Mouse (Mus musculus) spleen, postnatal 4 days (tissue): Measurements from ENCODE around the gene Srbd1.

Experiments used
- DNase-seq, 2 experiments: peaks; one replicate each; pipeline ENCODE4 v3.0.0; 2022; ENCODE audit warnings: low spot score in 2 of 2

Gene Srbd1

GRCm38 (mm10) chr17:86144537-86145078, 367 bp downstream of the Srbd1 start:
- DNase-seq: peak; percentile 32 to 69

DNA sequence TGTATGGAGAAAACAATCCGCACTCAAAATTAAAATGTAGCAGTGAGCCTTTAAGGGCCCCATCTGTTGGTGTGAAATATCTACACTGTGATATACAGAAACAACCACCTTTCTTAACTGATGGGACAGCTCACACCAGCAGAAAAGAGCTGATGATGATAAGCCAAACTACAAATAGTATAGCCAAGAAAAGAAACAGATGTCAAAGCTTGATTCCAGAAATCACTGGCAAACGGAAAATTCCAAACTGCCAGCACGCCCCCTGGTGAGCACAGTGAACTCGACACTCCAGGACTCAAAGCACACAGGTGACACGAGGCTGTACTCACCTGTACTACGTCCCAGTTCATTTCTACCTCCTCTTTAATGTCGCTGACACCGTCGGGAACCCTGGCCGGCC, 9.1 kb downstream of the Srbd1 start:
- DNase-seq: no peak

DNA sequence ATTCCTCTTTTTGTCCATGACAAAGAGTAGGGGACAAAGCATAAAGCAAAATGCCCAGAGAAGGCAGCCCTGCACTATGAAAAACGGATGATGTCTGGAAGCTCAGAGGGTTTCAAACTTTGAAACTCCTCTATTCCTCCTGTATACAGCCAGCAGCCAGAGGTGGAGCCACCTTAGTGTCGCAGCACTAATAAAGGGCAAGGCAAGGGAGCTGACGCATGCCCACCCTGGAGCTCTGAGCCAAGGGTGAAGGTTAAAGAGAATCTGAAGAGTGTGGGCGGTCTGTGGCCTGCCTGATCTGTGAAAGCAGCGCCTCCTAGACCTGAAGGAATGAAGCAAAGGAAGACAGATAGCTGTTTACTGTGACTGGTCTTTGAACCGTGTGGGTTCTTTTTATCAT, 10.5 kb downstream of the Srbd1 start:
- no peak for DNase-seq

DNA sequence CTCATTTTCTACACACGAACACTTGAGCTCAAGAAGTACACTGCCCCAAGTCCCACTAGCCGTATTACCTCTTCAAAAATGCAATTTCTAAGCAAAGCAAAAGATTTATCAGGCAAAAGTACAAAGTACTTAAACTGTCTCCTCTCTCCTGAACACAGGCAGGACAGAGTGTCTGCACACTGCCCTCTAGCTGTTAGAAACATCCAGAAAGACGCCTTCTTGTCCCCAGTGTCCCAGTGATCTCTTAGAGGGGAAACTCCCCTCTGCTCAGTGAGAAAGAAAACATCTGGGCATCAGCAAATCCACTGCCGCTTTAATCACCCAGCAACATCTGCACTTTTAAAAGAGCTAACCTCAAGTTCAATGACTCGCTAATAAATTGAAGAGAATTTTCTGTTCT, 12.4 kb downstream of the Srbd1 start:
- no peak for DNase-seq

DNA sequence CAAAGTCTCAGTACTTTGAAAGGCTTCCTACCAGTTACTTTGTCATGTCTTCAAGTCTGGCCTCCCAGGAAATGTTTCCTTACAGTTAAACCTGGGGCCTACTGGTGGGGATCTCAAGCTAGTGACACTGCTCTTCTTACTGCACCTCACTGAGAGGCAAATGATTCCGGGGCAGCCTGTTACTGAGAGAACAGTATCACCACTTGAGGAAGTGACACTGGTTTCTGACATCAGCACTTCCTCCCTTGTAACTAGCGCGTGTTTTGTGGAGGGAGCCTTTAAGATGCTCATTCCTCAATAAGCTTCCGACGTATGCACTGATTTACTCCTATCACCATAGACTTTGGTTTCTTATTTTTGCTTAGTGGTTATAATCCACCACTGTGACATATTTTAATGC, 16.8 kb downstream of the Srbd1 start:
- no peak for DNase-seq

DNA sequence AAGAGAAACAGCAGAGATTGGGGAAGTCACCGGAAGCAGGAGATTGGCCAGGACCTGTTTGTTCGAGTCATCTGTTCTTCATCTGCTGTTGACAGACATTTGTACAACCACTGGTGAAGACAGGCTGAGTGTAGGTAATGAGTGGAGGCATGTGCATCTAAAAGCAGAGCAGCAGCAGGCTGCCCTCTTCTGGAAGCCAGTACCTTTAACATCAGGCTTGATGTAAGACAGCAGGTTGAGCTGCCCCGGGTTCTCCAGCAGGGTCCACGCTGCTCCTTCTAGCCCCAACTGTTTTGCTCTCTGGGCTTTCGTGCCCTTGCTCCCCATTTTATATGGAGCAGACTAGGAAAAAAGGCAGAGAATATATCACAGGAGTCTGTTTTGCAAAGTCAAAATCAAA, 19.1 kb downstream of the Srbd1 start:
- DNase-seq: no peak

GRCm38 (mm10) chr17:86123146-86123545, 21.8 kb downstream of the Srbd1 start:
- DNase-seq: no peak

DNA sequence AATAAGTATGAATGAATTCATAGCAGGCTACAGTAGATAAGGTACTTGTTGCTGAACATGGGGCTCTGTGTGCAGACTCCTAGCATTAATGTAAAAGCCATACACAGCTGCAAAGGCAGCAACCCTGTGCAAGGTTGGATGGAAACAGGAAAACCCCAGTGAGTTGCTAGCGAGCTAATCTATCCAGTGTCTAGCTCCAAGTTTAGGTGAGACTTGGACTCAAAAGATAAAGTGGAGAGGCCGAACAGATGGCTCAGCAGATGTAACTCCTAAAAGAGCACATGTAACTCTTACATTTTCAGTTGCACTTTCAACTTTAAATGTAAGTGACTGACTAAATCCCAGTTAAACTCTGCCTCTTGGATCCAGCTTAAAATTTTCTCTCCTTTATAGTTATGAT, 48.1 kb downstream of the Srbd1 start:
- DNase-seq: no peak

GRCm38 (mm10) chr17:86093124-86093523, 51.9 kb downstream of the Srbd1 start:
- no peak for DNase-seq

GRCm38 (mm10) chr17:86091631-86092030, 53.3 kb downstream of the Srbd1 start:
- no peak for DNase-seq

DNA sequence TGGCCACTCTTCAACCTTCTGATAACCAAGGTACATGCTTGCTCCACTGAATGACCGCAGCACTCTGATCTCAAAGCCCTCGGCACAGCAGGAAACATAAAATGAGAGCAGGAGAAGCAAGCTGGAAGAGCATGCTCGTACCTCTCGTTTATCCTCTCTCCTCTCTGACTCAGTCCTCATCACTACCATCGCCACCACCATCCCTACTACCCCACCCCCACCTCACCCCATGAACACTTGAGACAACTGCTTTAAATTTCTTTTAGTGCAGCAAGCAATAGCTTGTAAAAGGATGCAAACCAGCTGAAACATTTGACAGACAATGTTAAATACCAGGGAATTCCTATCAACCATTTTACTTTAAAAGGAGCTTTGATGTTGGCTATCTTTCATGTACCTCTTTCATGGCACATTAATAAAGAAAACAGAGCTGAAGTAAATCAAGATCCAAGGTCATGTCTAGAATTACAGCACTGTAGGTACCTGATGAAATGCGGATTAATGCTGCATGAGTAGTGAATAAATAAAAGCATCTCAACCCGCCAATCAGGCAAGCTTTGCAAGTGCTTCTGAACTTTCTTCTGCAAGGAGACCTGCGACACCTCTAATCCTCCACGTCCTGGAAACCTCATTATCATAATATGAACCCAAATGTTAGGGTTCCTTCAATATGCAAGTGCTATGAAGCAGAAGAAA, 54.9 kb downstream of the Srbd1 start:
- DNase-seq: no peak

DNA sequence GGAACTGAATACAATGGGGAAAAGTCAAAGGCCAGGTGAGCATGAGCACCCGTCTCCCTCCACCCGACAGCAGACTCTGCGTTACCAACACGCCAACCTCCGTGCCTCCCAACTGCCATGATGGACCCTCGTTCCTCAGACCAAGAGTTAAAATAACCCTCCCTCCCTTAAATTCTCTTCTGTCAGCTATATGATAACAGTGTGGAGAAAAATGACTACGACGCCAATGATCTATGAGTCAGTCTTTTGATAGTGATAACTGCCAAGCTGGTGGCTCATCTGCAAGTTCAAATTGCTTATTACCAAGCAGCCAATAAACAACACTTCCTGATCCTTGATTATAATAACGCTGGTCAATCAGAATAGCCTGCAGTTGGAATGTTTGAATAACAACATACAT, 57.1 kb downstream of the Srbd1 start:
- no peak for DNase-seq

DNA sequence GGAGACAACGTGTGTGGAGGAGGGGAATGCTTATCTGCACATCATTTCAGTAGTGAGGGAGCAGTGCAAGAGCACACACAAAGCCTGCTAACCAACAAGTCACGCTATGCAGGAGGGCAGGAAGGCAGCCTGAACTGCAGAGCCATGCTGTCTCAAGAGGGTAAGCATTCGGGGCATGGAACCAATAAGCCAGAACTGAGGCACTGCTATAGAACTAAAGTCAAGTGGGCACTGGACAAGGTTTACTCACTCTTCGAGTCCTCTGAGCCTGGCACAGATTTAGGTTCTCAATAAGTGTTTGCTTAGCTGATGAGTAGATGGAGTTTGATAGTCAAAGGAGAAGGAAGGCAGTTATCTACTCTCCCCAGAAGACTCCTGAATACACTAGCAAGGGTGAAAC, 58.8 kb downstream of the Srbd1 start:
- no peak for DNase-seq

GRCm38 (mm10) chr17:86083207-86083606, 61.8 kb downstream of the Srbd1 start:
- no peak for DNase-seq

DNA sequence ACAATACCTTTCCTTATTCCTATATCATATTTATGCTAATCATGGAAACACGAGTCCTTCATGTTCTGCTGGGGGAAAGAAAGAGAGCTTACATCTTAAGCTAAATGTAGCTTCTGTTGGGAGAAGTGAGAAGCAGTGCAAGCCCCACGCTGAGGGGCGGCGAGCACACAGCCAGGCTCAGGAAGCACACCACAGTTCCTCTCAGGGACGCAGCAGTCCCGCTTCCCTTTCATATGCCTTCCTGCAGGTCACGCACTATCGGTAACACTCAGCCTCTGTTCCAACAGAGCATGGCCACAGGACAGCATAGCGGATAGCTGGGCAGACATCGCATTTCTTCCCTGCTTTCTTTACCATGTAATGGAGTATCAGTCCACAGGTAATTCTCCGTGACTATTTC, 66.9 kb downstream of the Srbd1 start:
- no peak for DNase-seq

DNA sequence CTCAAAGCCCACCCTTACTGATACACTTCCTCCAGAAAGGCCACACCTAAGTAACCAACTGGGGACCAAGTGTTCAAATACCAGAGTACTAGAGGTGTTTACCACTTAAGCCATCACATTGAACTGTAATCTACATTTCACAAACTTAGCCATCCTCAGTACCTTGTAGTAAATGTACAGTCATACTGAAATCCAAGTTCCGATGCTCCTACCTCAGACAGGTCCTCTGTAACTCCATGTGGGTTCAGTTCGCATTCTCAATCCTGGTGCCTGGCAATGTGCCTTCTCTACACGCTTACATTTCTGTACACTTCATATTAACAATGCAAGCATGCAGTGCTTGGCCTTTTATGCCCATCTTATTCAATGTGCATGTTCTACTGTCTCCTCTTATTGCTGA, 77.5 kb downstream of the Srbd1 start:
- no peak for DNase-seq

DNA sequence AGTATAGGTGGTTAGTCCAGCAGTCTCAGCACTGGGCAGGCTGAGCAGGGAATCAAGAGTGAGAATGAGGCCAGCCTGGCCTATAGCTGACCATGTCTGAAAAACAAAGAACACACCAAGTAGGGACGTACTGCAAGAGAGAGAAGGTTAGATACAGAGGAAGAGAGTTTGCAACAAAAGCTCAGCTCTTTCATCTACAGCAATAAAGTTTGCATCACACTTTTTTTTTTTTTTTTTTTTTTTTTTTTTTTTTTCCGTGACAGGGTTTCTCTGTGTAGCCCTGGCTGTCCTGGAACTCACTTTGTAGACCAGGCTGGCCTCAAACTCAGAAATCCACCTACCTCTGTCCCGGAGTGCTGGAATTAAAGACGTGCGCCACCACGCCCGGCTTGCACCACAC, 79.1 kb downstream of the Srbd1 start:
- DNase-seq: no peak

DNA sequence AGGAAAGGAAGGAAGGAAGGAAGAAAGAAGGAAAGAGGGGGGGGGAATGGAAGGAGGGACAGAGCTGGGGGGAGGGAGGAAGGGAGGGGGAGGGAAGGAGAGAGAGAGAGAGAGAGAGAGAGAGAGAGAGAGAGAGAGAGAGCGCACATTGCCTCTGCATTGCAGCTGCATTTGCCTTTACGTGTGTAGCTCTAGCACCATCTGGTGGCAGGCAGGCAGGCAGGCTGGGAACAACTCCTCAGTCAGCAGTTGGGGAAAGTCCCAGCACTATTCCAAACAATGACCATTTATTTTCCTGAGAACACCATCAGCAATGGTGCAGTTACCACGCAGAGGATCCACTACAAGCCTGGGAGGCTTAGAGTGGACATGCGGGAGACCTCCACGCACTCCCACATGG, 81.5 kb downstream of the Srbd1 start:
- DNase-seq: peak; percentile 35 to 73

DNA sequence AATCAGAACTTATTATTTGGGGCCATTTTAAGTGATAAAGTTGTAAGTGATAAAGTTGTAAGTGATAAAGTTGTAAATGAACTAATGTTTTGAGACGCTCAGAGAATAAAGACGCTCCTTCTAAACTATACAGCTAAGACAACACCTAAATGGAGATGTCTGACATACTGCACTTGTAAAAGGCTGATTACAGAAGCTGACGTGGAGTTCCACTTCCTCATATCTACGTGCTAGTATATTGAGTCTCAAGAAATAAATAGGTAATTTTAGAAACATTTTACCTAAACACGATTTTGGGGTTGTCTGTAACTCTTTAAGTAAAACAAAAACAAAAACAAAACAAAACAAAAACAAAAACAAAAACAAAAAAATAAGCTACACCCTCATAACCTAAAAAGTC, 84.1 kb downstream of the Srbd1 start:
- no peak for DNase-seq

DNA sequence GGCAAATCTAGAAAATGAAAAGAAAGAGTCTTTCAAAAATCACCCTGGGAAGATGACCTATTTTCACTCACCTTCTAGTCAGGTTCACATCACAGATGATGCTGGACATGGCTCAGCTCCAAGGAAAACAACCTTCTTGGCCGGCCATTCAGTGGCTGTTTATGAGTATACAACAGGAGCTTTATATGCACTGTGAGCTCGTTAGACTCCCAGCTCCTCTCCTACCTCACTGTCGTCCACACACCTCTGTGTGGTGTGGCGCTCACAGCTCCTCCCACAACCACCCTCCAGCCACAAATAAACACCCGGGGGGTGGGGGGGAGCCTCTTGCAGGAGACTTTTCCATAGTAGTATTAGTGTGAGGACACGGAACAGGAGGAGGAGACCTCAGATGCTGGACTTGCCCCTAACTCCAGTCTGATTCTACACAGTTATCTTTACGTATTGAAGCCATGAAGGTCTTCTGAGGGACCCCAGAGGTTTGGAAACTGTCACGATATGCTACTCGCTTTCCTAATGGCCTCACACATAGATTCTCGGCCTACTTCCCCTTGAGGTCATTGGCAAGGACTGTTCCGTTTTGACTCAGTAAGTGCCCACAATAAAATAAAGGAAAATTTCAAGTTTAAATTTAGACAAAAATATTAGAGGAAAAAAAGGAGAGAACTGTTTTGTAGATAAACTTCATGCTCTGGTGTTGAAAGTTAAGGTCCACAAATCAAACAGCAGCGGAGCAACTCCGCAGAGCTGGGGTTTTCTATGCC, 104.6 kb downstream of the Srbd1 start:
- no peak for DNase-seq

- DNase-seq: no peak
Measured at GRCm38 (mm10) chr17:86039741-86040140, 105.2 kb downstream of the Srbd1 start.

DNA sequence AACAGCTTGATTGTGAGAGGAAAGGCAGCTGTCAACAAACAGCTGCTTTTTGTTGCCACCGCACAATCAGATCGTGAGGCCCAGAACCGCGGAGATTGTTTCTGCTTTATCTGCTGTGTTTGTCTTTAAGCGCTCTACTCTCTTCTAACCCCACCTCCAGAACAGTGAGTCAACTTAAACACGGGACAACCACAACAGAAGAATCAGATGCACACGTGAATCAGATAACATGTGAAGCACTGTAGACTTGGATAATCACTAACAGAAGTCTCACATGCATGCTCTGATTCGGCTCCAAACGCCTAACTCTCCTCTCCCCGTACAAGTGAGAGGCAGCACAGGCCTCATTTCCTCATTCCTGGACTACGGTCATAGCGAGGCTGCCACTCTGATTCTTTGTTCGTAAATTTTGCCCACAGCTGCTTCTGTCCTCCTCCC, 106.7 kb downstream of the Srbd1 start:
- DNase-seq: no peak

GRCm38 (mm10) chr17:86035576-86035975, 109.4 kb downstream of the Srbd1 start:
- no peak for DNase-seq
